Mouse (Mus musculus): Measurements from ENCODE around the gene Klf13. TPM values are rescaled to one million over a fixed set of nuclear protein-coding genes. Genes with fewer than 3 reads are reported as not detected.
A peak's percentile ranks its signal among the peaks of the same experiment; 100 is the strongest.

Klf13 gene
- polyA plus RNA-seq, 1 experiment from 2014 or later = 17.7 TPM

- Histone ChIP-seq H3K4me2 (peak overlapping the region; percentile 100), H3K4me3 (no peak overlapping the region), H3K4me1 (peaks cover 86% of the 10 kb centered on the region), H3K27me3 (replicated peaks) (no peaks in the 10 kb centered on the region), H3K9me3 (replicated peaks) (no peaks in the 10 kb centered on the region), H3K9ac (peak overlapping the region; percentile 39), H3K27ac (peak overlapping the region; percentile 82), H3K36me3 (no peaks in the 10 kb centered on the region)
- WGBS (ENCODE audit: insufficient replicate concordance) = 34% methylated on average over 6 of the region's 6 CpGs
- peak; percentile 10 for ATAC-seq
Observed at GRCm38 (mm10) chr7:63933905-63934304, 4.8 kb downstream of the Klf13 start.

- Histone ChIP-seq H3K36me3 (no peaks in the 10 kb centered on the region), H3K4me3 (no peak overlapping the region), H3K9me3 (replicated peaks) (no peaks in the 10 kb centered on the region), H3K4me1 (peaks cover 93% of the 10 kb centered on the region), H3K27ac (peak overlapping the region; percentile 56; the same call in 1 of the 2 replicates), H3K4me2 (peak overlapping the region; percentile 34), H3K9ac (no peak overlapping the region), H3K27me3 (replicated peaks) (no peaks in the 10 kb centered on the region)
- ATAC-seq = 0 out of 2 replicates have a peak, but pooled peaks have one; percentile 15
- WGBS (ENCODE audit: insufficient replicate concordance) = 52% methylated on average over 3 of the region's 3 CpGs
Observed at GRCm38 (mm10) chr7:63932461-63932860, 6.3 kb downstream of the Klf13 start.

DNA sequence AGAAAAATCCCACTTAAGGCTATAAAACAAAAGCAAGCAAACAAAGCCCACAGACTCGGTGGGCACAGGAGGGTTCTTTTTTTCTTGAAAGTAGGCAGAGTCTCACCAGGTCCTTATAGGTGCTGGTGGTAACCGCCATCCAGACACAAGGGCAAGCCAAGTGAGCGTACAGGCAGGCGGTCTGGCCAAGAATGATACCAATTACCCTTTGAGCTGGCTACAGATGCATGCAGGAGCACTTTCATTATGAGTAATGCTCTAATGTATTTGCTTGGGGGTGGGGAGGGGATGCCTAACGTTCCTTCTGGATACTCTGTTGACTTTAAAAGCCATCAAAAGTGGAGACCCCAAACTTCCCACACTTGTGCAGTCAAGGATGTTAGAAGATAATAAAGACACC lies 7.9 kb downstream of the Klf13 start:
- Histone ChIP-seq H3K4me2 (no peak overlapping the region), H3K36me3 (no peaks in the 10 kb centered on the region), H3K9me3 (replicated peaks) (no peaks in the 10 kb centered on the region), H3K27me3 (replicated peaks) (no peaks in the 10 kb centered on the region), H3K4me1 (peaks cover 98% of the 10 kb centered on the region), H3K9ac (no peak overlapping the region), H3K4me3 (no peak overlapping the region), H3K27ac (0 out of 2 replicates have a peak overlapping the region, but pooled peaks have one; percentile 41)
- ATAC-seq = no peak
- 90% methylated on average over 5 of the region's 5 CpGs for WGBS (ENCODE audit: insufficient replicate concordance)

- ATAC-seq = no peak
- Histone ChIP-seq H3K27me3 (replicated peaks) (no peaks in the 10 kb centered on the region), H3K9me3 (replicated peaks) (no peaks in the 10 kb centered on the region), H3K9ac (no peak overlapping the region; the same call in 1 of the 2 replicates), H3K4me1 (peaks cover 98% of the 10 kb centered on the region), H3K36me3 (no peaks in the 10 kb centered on the region), H3K4me2 (no peak overlapping the region), H3K27ac (peak overlapping the region; percentile 62; the same call in 1 of the 2 replicates), H3K4me3 (no peak overlapping the region)
- WGBS (ENCODE audit: insufficient replicate concordance) = 33% methylated on average over 3 of the region's 3 CpGs
Observed at GRCm38 (mm10) chr7:63930132-63930531, 8.6 kb downstream of the Klf13 start.

GRCm38 (mm10) chr7:63929080-63929479 lies 9.6 kb downstream of the Klf13 start:
- H3K9ac ChIP-seq = peak overlapping the region; percentile 29; the same call in 1 of the 2 replicates
- peak; percentile 72 for ATAC-seq
- H3K4me2 ChIP-seq = peak overlapping the region; percentile 39
- H3K27me3 ChIP-seq (replicated peaks) = no peaks in the 10 kb centered on the region
- H3K4me3 ChIP-seq = no peak overlapping the region
- 40% methylated on average over 4 of the region's 4 CpGs for WGBS (ENCODE audit: insufficient replicate concordance)
- H3K9me3 ChIP-seq (replicated peaks) = no peaks in the 10 kb centered on the region
- H3K27ac ChIP-seq = peak overlapping the region; percentile 62
- no peaks in the 10 kb centered on the region for H3K36me3 ChIP-seq
- peaks cover 97% of the 10 kb centered on the region for H3K4me1 ChIP-seq

GRCm38 (mm10) chr7:63927121-63927520 lies 11.6 kb downstream of the Klf13 start:
- Histone ChIP-seq H3K4me1 (peaks cover 96% of the 10 kb centered on the region), H3K27ac (0 out of 2 replicates have a peak overlapping the region, but pooled peaks have one; percentile 8), H3K4me2 (no peak overlapping the region), H3K27me3 (replicated peaks) (no peaks in the 10 kb centered on the region), H3K36me3 (no peaks in the 10 kb centered on the region), H3K9ac (no peak overlapping the region), H3K4me3 (no peak overlapping the region), H3K9me3 (replicated peaks) (no peaks in the 10 kb centered on the region)
- no peak for ATAC-seq
- 83% methylated on average over 6 of the region's 6 CpGs for WGBS (ENCODE audit: insufficient replicate concordance)

DNA sequence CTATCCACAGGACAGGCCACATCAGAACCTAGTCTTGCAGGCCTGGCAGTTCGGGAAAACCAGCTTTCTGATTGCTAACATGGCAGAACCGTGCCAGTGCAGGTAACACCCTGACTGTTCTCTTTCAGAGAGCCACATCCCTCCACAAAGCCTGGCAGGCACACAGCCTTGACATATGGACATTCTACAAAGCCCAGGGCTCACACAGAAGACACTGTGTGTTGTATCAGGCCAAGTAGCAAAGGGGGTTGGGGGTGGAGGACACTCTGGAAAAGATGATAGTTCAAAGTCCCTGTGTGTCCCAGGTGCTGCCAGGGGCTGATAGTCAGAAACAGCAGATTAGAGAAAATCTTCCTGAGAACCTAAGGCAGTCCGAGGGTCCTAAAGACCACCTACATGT lies 12.2 kb downstream of the Klf13 start:
- no peaks in the 10 kb centered on the region for H3K27me3 ChIP-seq (replicated peaks)
- H3K9ac ChIP-seq = 0 out of 2 replicates have a peak overlapping the region, but pooled peaks have one; percentile 1
- no peaks in the 10 kb centered on the region for H3K9me3 ChIP-seq (replicated peaks)
- no peak overlapping the region for H3K27ac ChIP-seq
- no peak overlapping the region for H3K4me2 ChIP-seq
- peaks cover under 1% of the 10 kb centered on the region; the same call in 1 of the 2 replicates for H3K36me3 ChIP-seq
- peaks cover 97% of the 10 kb centered on the region for H3K4me1 ChIP-seq
- ATAC-seq = no peak
- H3K4me3 ChIP-seq = no peak overlapping the region
- WGBS (ENCODE audit: insufficient replicate concordance) = 56% methylated on average over 3 of the region's 3 CpGs

- H3K27ac ChIP-seq = peak overlapping the region; percentile 27; the same call in 1 of the 2 replicates
- ATAC-seq = no peak
- 0 out of 2 replicates have a peak overlapping the region, but pooled peaks have one; percentile 1 for H3K9ac ChIP-seq
- H3K9me3 ChIP-seq (replicated peaks) = no peaks in the 10 kb centered on the region
- peaks cover 5% of the 10 kb centered on the region; the same call in 1 of the 2 replicates for H3K36me3 ChIP-seq
- no peak overlapping the region for H3K4me3 ChIP-seq
- H3K4me1 ChIP-seq = peaks cover 97% of the 10 kb centered on the region
- no peaks in the 10 kb centered on the region for H3K27me3 ChIP-seq (replicated peaks)
- no peak overlapping the region for H3K4me2 ChIP-seq
- 58% methylated on average over 14 of the region's 14 CpGs for WGBS (ENCODE audit: insufficient replicate concordance)
Observed at GRCm38 (mm10) chr7:63925413-63926360, 13.0 kb downstream of the Klf13 start.

- Histone ChIP-seq H3K27ac (no peak overlapping the region), H3K27me3 (replicated peaks) (no peaks in the 10 kb centered on the region), H3K9me3 (replicated peaks) (no peaks in the 10 kb centered on the region), H3K4me1 (peaks cover 97% of the 10 kb centered on the region), H3K4me3 (no peak overlapping the region), H3K9ac (no peak overlapping the region), H3K4me2 (no peak overlapping the region), H3K36me3 (peaks cover 5% of the 10 kb centered on the region; the same call in 1 of the 2 replicates)
- whole genome bisulfite sequencing (ENCODE audit: insufficient replicate concordance) = 85% methylated on average over 6 of the region's 6 CpGs
- ATAC-seq = no peak
Observed at GRCm38 (mm10) chr7:63924747-63925412, 13.8 kb downstream of the Klf13 start.

DNA sequence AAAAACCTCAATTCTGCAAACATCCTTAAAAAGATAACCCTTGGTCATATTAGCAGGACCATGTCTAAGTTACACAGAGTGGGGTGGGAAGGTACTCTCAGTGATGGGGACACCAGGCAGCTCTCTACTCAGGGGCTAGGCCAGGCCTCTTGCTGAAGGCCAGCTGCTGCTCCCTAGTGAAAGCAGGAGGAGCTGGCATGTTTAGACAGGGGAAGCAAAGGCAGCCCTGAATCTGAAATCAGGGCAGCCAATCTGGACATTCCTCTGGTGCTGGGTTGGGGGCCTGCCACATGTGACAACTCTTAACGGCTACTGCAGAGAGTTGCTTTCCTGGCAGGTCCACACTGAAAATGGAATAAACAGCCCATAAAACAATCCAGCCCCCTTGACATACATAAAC lies 14.6 kb downstream of the Klf13 start:
- H3K4me1 ChIP-seq = peaks cover 97% of the 10 kb centered on the region
- no peak overlapping the region for H3K9ac ChIP-seq
- ATAC-seq = no peak
- no peaks in the 10 kb centered on the region for H3K9me3 ChIP-seq (replicated peaks)
- H3K36me3 ChIP-seq = peaks cover 5% of the 10 kb centered on the region; the same call in 1 of the 2 replicates
- H3K27me3 ChIP-seq (replicated peaks) = no peaks in the 10 kb centered on the region
- no peak overlapping the region for H3K4me2 ChIP-seq
- WGBS (ENCODE audit: insufficient replicate concordance) = 62% methylated on average over 1 of the region's 1 CpGs
- H3K27ac ChIP-seq = no peak overlapping the region
- no peak overlapping the region for H3K4me3 ChIP-seq

- no peak overlapping the region for H3K4me2 ChIP-seq
- no peaks in the 10 kb centered on the region for H3K9me3 ChIP-seq (replicated peaks)
- H3K4me1 ChIP-seq = peaks cover 97% of the 10 kb centered on the region
- no peak overlapping the region for H3K4me3 ChIP-seq
- H3K27me3 ChIP-seq (replicated peaks) = no peaks in the 10 kb centered on the region
- no peak overlapping the region for H3K9ac ChIP-seq
- H3K27ac ChIP-seq = no peak overlapping the region
- 63% methylated on average over 1 of the region's 1 CpGs for WGBS (ENCODE audit: insufficient replicate concordance)
- H3K36me3 ChIP-seq = peaks cover 5% of the 10 kb centered on the region; the same call in 1 of the 2 replicates
- ATAC-seq = no peak
Observed at GRCm38 (mm10) chr7:63922975-63923374, 15.7 kb downstream of the Klf13 start.

Data from liver, embryonic 12.5 days (tissue).